ENCODE assay signal across 8 mouse cellular contexts in the genomic region with DNA sequence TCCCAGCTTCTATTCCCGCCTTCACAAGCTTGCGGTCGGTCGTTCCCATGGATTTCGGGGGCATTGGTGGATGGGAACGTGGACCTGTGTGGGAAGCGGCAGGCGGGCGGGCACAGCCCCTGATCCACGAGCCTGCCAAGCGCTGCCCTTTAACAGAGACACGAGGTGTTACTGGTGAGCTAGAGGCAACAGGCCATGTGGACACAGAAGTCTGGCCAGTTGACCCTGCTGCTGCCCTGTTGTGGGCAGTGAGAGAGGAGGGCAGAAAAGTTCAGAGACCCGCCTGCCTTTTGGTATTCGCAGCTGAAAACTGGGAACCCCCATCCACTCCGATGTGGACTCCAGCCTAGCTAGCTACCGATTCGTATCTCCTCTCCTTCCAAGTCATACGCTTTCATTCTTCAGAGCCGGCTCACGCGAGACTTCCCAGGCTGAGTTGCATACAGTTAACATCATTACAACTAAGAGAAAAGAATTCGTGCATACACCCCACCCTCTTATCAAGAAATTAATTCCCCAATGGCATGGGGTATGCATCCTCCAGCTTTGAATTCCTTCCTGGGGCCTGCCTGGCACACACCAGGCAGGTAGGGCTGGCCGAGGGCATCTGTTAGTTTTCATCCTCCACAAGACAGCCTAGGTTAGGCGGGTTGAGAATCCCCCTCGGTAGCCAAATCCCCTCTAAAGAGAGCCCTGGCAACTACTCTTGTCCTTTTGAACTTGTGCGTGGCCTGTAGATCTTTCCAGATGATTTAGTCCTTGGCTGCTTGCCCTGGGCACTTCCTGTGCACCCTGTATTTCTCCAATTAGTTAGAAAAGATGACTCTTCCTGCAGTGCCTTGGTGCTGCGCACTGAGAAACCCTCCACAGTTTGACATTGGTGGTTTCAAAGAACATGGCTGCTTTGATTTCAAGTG. TPM values are rescaled to one million over a fixed set of nuclear protein-coding genes. Genes with fewer than 3 reads are reported as not detected.
A peak's percentile ranks its signal among the peaks of the same experiment; 100 is the strongest.
DNase-seq lines count a peak whose midpoint lies in the region; ATAC-seq and TF ChIP-seq lines count a peak whose summit lies in the region.

No protein-coding gene starts in this region.

- no peak for DNase-seq in frontal cortex, postnatal 25 days (ENCODE audit: low spot score in 2 of 2)
- DNase-seq in adipocyte (ENCODE audit: low spot score), result peak; percentile 48
- DNase-seq in hindbrain, embryonic 11.5 days (ENCODE audit: low spot score), result no peak
- peak; percentile 63 to 72 for DNase-seq in left cerebral cortex, postnatal 36 days (ENCODE audit: low spot score in 2 of 2)
- DNase-seq in thymus, postnatal 14 days, result no peak

- no peaks in the 10 kb centered on the region for H3K36me3 ChIP-seq in hindbrain, embryonic 11.5 days (ENCODE audit: control insufficient read depth, insufficient read depth, low read length)
- H3K36me3 ChIP-seq in midbrain, embryonic 12.5 days, result no peaks in the 10 kb centered on the region

- peak overlapping the region; percentile 80 for H3K4me2 ChIP-seq in hindbrain, embryonic 11.5 days (replicated peaks; ENCODE audit: low read depth, low read length)
- H3K4me2 ChIP-seq in midbrain, embryonic 12.5 days (replicated peaks), result peak overlapping the region; percentile 85

- H3K27ac ChIP-seq in embryonic fibroblast, embryonic 13.5 days (ENCODE audit: insufficient read depth, low read length), result peak overlapping the region; percentile 78
- peak overlapping the region; percentile 77 for H3K27ac ChIP-seq in hindbrain, embryonic 11.5 days (ENCODE audit: low read depth, low read length)
- peak overlapping the region; percentile 79 for H3K27ac ChIP-seq in midbrain, embryonic 12.5 days (replicated peaks)

- peak; percentile 57 for TF ChIP-seq POLR2A in embryonic fibroblast, embryonic 13.5 days (IDR thresholded peaks at IDR 0.05; ENCODE audit: low read depth, low read length)

- 19% methylated on average over 27 of the region's 27 CpGs for WGBS in hindbrain, embryonic 11.5 days
- 18% methylated on average over 27 of the region's 27 CpGs for WGBS in midbrain, embryonic 12.5 days

- TF ChIP-seq CTCF in embryonic fibroblast, embryonic 13.5 days (IDR thresholded peaks at IDR 0.05; ENCODE audit: borderline replicate concordance, insufficient read depth, low read length), result no peak

- H3K4me1 ChIP-seq in embryonic fibroblast, embryonic 13.5 days (ENCODE audit: control insufficient read depth, insufficient read depth, low read length), result peaks cover 12% of the 10 kb centered on the region
- peaks cover 4% of the 10 kb centered on the region for H3K4me1 ChIP-seq in hindbrain, embryonic 11.5 days (replicated peaks; ENCODE audit: control insufficient read depth, insufficient read depth, low read length)
- peaks cover 31% of the 10 kb centered on the region for H3K4me1 ChIP-seq in midbrain, embryonic 12.5 days

- intact Hi-C loops in left cerebral cortex, postnatal 36 days (cut with DNase I), result no loop called here

- H3K9ac ChIP-seq in hindbrain, embryonic 11.5 days (ENCODE audit: low read depth, low read length), result peak overlapping the region; percentile 61
- peak overlapping the region; percentile 53 for H3K9ac ChIP-seq in midbrain, embryonic 12.5 days (replicated peaks)

- no peaks in the 10 kb centered on the region for H3K9me3 ChIP-seq in hindbrain, embryonic 11.5 days (ENCODE audit: control insufficient read depth, low read length)
- no peaks in the 10 kb centered on the region for H3K9me3 ChIP-seq in midbrain, embryonic 12.5 days

- no peaks in the 10 kb centered on the region; the same call in 1 of the 2 replicates for H3K27me3 ChIP-seq in hindbrain, embryonic 11.5 days (ENCODE audit: control insufficient read depth, insufficient read depth, low read length)
- peaks cover 25% of the 10 kb centered on the region for H3K27me3 ChIP-seq in midbrain, embryonic 12.5 days

- 0 out of 2 replicates have a peak overlapping the region, but pooled peaks have one; percentile 6 for H3K4me3 ChIP-seq in embryonic fibroblast, embryonic 13.5 days (ENCODE audit: insufficient read depth, low read length)
- H3K4me3 ChIP-seq in hindbrain, embryonic 11.5 days (ENCODE audit: low read depth, low read length), result peak overlapping the region; percentile 34
- H3K4me3 ChIP-seq in midbrain, embryonic 12.5 days, result peak overlapping the region; percentile 43

- ATAC-seq in frontal cortex, adult (ENCODE audit: low TSS enrichment), result peak; percentile 62
- ATAC-seq in hindbrain, embryonic 11.5 days (ENCODE audit: low FRiP score), result peak; percentile 15; the same call in 1 of the 2 replicates
- ATAC-seq in midbrain, embryonic 12.5 days (ENCODE audit: low FRiP score, low read depth), result peak; percentile 5; the same call in 1 of the 2 replicates

RNA-seq across cellular contexts. Expression of a gene that starts 1.1 kb away (rescaled TPM):
- polyA plus RNA-seq in embryonic fibroblast, embryonic 13.5 days (2011; ENCODE audit: insufficient read length, low read depth, missing spikeins), result 4.3 and 7.0 TPM in 2 replicates
- 2.4 and 3.0 TPM in 2 replicates for polyA plus RNA-seq in hindbrain, embryonic 11.5 days (2014; fragmentation: Nextera tagmentation; extraction: Ambion mirVana)
- total RNA-seq in left cerebral cortex, postnatal 36 days (2021), result 1 to 10 TPM in 1 of 2 experiments, under 1 TPM in 1; 0.37 to 1.4 TPM
- polyA plus RNA-seq in midbrain, embryonic 12.5 days (2016; fragmentation: Nextera tagmentation; extraction: Ambion mirVana), result 3.0 and 4.2 TPM in 2 replicates

RNA-seq across cellular contexts. Expression of a gene that starts 12.3 kb away (rescaled TPM):
- 28.4 and 42.1 TPM in 2 replicates for polyA plus RNA-seq in embryonic fibroblast, embryonic 13.5 days (2011; ENCODE audit: insufficient read length, low read depth, missing spikeins)
- 3.2 and 3.3 TPM in 2 replicates for polyA plus RNA-seq in hindbrain, embryonic 11.5 days (2014; fragmentation: Nextera tagmentation; extraction: Ambion mirVana)
- 10 to 100 TPM in 1 of 2 experiments, 1 to 10 TPM in 1; 7.9 to 11.6 TPM for total RNA-seq in left cerebral cortex, postnatal 36 days (2021)
- polyA plus RNA-seq in midbrain, embryonic 12.5 days (2016; fragmentation: Nextera tagmentation; extraction: Ambion mirVana), result 1.9 and 3.5 TPM in 2 replicates

Comparison
In these comparisons a context has a peak if more than half of its experiments do, and no peak if none do; other contexts are left out.
1. ATAC-seq: peak in every context shown above with its lines; median percentile 62 in frontal cortex, adult; 15 in hindbrain, embryonic 11.5 days; 5 in midbrain, embryonic 12.5 days.
2. DNase-seq: peak in adipocyte (single experiment) and left cerebral cortex, postnatal 36 days (2 of 2); none in frontal cortex, postnatal 25 days (0 of 2), hindbrain, embryonic 11.5 days (single experiment) and thymus, postnatal 14 days (single experiment).
3. Peak in every context shown above with its lines, with median percentiles within 50 percentile points of each other: H3K27ac ChIP-seq and H3K4me3 ChIP-seq.